Mouse (Mus musculus): ENCODE measurements around the gene Scnm1. TPM values are rescaled to one million over a fixed set of nuclear protein-coding genes. Genes with fewer than 3 reads are reported as not detected.
A peak's percentile ranks its signal among the peaks of the same experiment; 100 is the strongest.
"Not testable (repeated sequence)": the region's sequence is repeated elsewhere in the genome, so short reads cannot be mapped to it uniquely, and the experiment has no call there.

The Scnm1 gene
- total RNA-seq, 2 experiments from 2014 or later = 64.1 to 82.8 TPM

DNA sequence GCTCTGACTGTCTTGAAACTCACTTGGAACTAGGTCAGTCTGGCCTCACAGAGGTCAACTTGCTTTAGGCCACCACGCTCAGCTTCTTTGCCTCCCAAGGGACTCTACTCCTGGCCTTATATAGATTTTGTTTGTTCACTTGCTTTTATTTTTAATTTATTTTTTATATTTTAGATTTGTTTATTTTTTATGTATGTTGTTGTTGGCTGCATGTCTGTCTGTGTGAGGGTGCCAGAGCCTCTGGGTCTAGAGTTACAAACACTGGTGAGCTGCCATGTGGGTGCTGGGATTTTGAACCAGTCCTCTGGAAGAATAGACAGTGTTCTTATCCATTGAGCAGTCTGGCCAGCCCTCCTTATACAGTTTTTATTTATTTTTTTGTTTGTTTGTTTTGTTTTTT is 21.1 kb downstream of the Scnm1 start:
- no peak for ATAC-seq (replicated peaks; ENCODE audit: poor library complexity, severe bottlenecking)

DNA sequence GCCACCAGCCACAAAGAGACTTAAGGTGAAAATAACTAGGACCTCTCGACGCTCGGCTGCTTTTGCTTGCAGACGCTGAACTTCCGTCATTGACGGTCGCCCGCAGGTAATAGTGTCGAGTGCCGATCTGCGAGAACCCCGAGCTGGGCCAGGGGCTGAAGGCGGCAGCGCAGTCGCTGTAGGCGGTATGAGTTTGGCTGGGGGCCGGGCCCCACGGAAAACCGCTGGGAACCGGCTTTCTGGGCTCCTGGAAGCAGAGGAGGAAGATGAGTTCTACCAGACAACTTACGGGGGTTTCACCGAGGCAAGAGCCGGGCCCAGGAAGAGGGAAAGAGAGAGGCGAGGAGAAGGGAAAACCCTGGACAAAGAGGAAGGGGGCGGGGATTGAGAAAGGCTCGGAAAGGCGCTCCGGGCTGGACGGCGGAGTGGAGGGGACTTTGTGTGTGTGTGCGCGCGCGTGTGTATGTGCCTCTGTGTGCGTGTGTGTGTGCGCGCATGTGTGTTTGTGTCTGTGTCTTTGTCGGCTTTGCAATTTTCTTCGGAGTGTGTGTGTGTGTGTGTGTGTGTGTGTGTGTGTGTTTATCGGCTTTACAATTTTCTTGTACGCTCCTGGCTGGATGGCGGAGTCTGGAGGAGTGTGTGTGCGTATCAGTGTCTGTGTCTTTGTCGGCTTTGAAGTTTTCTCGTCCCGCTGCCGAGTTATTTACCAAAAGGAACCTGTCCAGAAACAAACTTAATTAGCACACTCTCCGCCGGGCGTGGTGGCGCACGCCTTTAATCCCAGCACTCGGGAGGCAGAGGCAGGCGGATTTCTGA is 22.7 kb downstream of the Scnm1 start, which contains the start of gene Vps72:
Vps72 (plus strand) TSS at position 112 of the 816 bp plus-strand sequence.
- ATAC-seq (replicated peaks; ENCODE audit: poor library complexity, severe bottlenecking) = peak; percentile 85

- ATAC-seq (replicated peaks; ENCODE audit: poor library complexity, severe bottlenecking) = no peak
These were observed 25.9 kb downstream of the Scnm1 start for GRCm38 (mm10) chr3:95107898-95108297.

DNA sequence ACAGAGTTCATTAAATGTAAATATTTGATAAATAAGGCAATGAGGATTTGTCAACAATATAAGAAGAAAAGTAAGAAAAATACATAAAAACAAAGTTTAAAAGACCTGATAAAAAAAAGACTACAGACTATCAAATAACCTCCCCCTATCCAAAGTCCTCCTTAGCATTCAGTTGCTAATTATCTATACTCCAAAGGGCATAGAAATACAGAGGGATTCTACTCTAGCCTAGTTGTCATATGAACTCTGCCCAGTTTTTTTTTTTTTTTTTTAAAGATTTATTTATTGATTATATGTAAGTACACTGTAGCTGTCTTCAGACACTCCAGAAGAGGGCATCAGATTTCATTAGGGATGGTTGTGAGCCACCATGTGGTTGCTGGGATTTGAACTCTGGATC is 26.5 kb downstream of the Scnm1 start:
- ATAC-seq (replicated peaks; ENCODE audit: poor library complexity, severe bottlenecking) = not testable (repeated sequence)

- peak; percentile 70 for ATAC-seq (replicated peaks; ENCODE audit: poor library complexity, severe bottlenecking)
These were observed 27.3 kb downstream of the Scnm1 start, which contains the start of gene Pip5k1a for GRCm38 (mm10) chr3:95106338-95107117. Pip5k1a (minus strand) TSS chr3:95106930.

GRCm38 (mm10) chr3:95105586-95106337 is 28.0 kb downstream of the Scnm1 start:
- peak; percentile 2; the same call in 1 of the 2 replicates for ATAC-seq (replicated peaks; ENCODE audit: poor library complexity, severe bottlenecking)

DNA sequence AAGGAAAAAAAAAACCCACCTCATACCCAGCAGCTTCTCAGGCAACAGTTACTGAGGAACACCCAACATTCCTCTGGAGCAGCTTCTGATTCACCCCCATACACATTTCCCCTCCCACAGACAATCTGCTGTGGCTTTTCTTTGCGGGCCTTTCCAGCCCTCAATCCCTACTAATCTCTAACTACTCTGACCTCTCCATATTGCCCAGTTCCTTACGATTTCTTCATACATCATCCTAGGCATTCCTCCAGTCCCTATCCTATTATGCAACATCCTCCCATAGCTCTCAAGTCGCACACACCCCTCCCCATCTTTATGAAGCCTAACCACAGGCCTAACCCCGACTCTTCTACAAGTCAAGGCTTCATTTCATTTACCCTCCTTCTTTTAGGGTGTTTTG is 28.7 kb downstream of the Scnm1 start:
- ATAC-seq (replicated peaks; ENCODE audit: poor library complexity, severe bottlenecking) = peak; percentile 72

DNA sequence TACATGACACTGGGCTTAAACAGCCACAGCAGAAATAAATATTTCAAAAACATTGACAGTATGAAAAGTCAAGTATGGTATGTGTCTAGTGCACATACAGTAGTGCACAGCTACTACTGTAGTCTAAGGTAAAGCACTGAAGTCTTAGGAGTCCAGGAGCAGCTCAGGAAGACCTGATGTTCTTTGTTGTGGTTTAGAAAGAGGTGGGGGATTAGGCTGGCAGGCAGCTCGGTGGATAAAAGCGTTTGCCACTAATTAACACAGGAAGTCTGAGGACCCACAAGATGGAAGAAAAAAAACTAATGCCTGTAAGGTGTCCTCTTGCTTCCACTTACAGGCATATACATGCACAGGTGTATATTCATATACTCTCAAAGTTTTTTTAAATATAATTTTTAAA is 33.0 kb downstream of the Scnm1 start:
- ATAC-seq (replicated peaks; ENCODE audit: poor library complexity, severe bottlenecking) = no peak

- ATAC-seq (replicated peaks; ENCODE audit: poor library complexity, severe bottlenecking) = no peak
These were observed 45.7 kb downstream of the Scnm1 start for GRCm38 (mm10) chr3:95088071-95088470.

Other genes starting within 250 kb of the Scnm1 start
- gene Psmb4, start 247.1 kb downstream of the Scnm1 start, total RNA-seq (2014; fragmentation: Nextera tagmentation) = 392 and 406 TPM in 2 replicates
- gene Psmb4, start 247.1 kb downstream of the Scnm1 start, total RNA-seq (2017) = 232 and 280 TPM in 2 replicates
- gene Selenbp1, start 201.0 kb downstream of the Scnm1 start, total RNA-seq (2014; fragmentation: Nextera tagmentation) = 30.4 and 39.7 TPM in 2 replicates
- 19.2 and 20.1 TPM in 2 replicates for gene Selenbp1, start 201.0 kb downstream of the Scnm1 start, total RNA-seq (2017)
- 19.0 and 25.0 TPM in 2 replicates for gene Rfx5, start 179.9 kb downstream of the Scnm1 start, total RNA-seq (2014; fragmentation: Nextera tagmentation)
- gene Rfx5, start 179.9 kb downstream of the Scnm1 start, total RNA-seq (2017) = 17.1 and 17.9 TPM in 2 replicates
- 21.2 and 31.9 TPM in 2 replicates for gene Pi4kb, start 159.3 kb downstream of the Scnm1 start, total RNA-seq (2014; fragmentation: Nextera tagmentation)
- 24.3 and 24.6 TPM in 2 replicates for gene Pi4kb, start 159.3 kb downstream of the Scnm1 start, total RNA-seq (2017)
- 35.0 and 36.7 TPM in 2 replicates for gene Zfp687, start 118.6 kb downstream of the Scnm1 start, total RNA-seq (2014; fragmentation: Nextera tagmentation)
- gene Zfp687, start 118.6 kb downstream of the Scnm1 start, total RNA-seq (2017) = 18.4 and 20.6 TPM in 2 replicates
- gene Psmd4, start 91.4 kb downstream of the Scnm1 start, total RNA-seq (2014; fragmentation: Nextera tagmentation) = 112 and 128 TPM in 2 replicates
- gene Psmd4, start 91.4 kb downstream of the Scnm1 start, total RNA-seq (2017) = 196 and 226 TPM in 2 replicates
- gene Pip5k1a, start 27.1 kb downstream of the Scnm1 start, total RNA-seq (2014; fragmentation: Nextera tagmentation) = 22.8 and 23.8 TPM in 2 replicates
- gene Pip5k1a, start 27.1 kb downstream of the Scnm1 start, total RNA-seq (2017) = 14.4 and 16.0 TPM in 2 replicates
- 54.8 and 58.1 TPM in 2 replicates for gene Vps72, start 23.0 kb downstream of the Scnm1 start, total RNA-seq (2014; fragmentation: Nextera tagmentation)
- 50.0 and 62.4 TPM in 2 replicates for gene Vps72, start 23.0 kb downstream of the Scnm1 start, total RNA-seq (2017)
- gene Tmod4, start 9.5 kb downstream of the Scnm1 start, total RNA-seq (2014; fragmentation: Nextera tagmentation) = 9.4 and 13.9 TPM in 2 replicates
- gene Tmod4, start 9.5 kb downstream of the Scnm1 start, total RNA-seq (2017) = not detected in 2 replicates
- 3.1 and 4.3 TPM in 2 replicates for gene Lysmd1, start 77 bp upstream of the Scnm1 start, total RNA-seq (2014; fragmentation: Nextera tagmentation)
- gene Lysmd1, start 77 bp upstream of the Scnm1 start, total RNA-seq (2017) = 2.7 and 4.4 TPM in 2 replicates
- gene Tnfaip8l2, start 8.3 kb upstream of the Scnm1 start, total RNA-seq (2014; fragmentation: Nextera tagmentation) = 30.5 and 40.2 TPM in 2 replicates
- gene Tnfaip8l2, start 8.3 kb upstream of the Scnm1 start, total RNA-seq (2017) = 21.0 and 24.3 TPM in 2 replicates
- gene Sema6c, start 26.4 kb upstream of the Scnm1 start, total RNA-seq (2014; fragmentation: Nextera tagmentation) = not detected in 2 replicates
- not detected in 2 replicates for gene Sema6c, start 26.4 kb upstream of the Scnm1 start, total RNA-seq (2017)
- 36.0 and 54.3 TPM in 2 replicates for gene Gabpb2, start 83.9 kb upstream of the Scnm1 start, total RNA-seq (2014; fragmentation: Nextera tagmentation)
- gene Gabpb2, start 83.9 kb upstream of the Scnm1 start, total RNA-seq (2017) = 39.8 and 43.6 TPM in 2 replicates
- 93.6 and 99.1 TPM in 2 replicates for gene Cdc42se1, start 94.7 kb upstream of the Scnm1 start, total RNA-seq (2014; fragmentation: Nextera tagmentation)
- gene Cdc42se1, start 94.7 kb upstream of the Scnm1 start, total RNA-seq (2017) = 43.0 and 61.6 TPM in 2 replicates
- 3.2 and 6.9 TPM in 2 replicates for gene Mllt11, start 98.2 kb upstream of the Scnm1 start, total RNA-seq (2014; fragmentation: Nextera tagmentation)
- gene Mllt11, start 98.2 kb upstream of the Scnm1 start, total RNA-seq (2017) = 1.7 and 1.9 TPM in 2 replicates
- 1.0 TPM in 1 of 2 replicates, not detected in the other for gene Gm128, start 107.6 kb upstream of the Scnm1 start, total RNA-seq (2014; fragmentation: Nextera tagmentation)
- gene Gm128, start 107.6 kb upstream of the Scnm1 start, total RNA-seq (2017) = 0.22 and 1.8 TPM in 2 replicates
- gene Bnipl, start 117.2 kb upstream of the Scnm1 start, total RNA-seq (2014; fragmentation: Nextera tagmentation) = 0.88 TPM in 1 of 2 replicates, not detected in the other
- gene Bnipl, start 117.2 kb upstream of the Scnm1 start, total RNA-seq (2017) = not detected in 2 replicates
- 26.9 and 56.5 TPM in 2 replicates for gene Mindy1, start 147.3 kb upstream of the Scnm1 start, total RNA-seq (2014; fragmentation: Nextera tagmentation)
- gene Mindy1, start 147.3 kb upstream of the Scnm1 start, total RNA-seq (2017) = 22.8 and 30.0 TPM in 2 replicates
- 17.8 and 25.4 TPM in 2 replicates for gene Prune1, start 148.1 kb upstream of the Scnm1 start, total RNA-seq (2014; fragmentation: Nextera tagmentation)
- gene Prune1, start 148.1 kb upstream of the Scnm1 start, total RNA-seq (2017) = 9.3 and 11.3 TPM in 2 replicates
- 15.5 and 18.0 TPM in 2 replicates for gene Anxa9, start 173.2 kb upstream of the Scnm1 start, total RNA-seq (2014; fragmentation: Nextera tagmentation)
- gene Anxa9, start 173.2 kb upstream of the Scnm1 start, total RNA-seq (2017) = 5.0 and 5.4 TPM in 2 replicates
- 193 and 213 TPM in 2 replicates for gene Cers2, start 180.8 kb upstream of the Scnm1 start, total RNA-seq (2014; fragmentation: Nextera tagmentation)
- gene Cers2, start 180.8 kb upstream of the Scnm1 start, total RNA-seq (2017) = 87.8 and 88.6 TPM in 2 replicates
- gene Setdb1, start 223.2 kb upstream of the Scnm1 start, total RNA-seq (2014; fragmentation: Nextera tagmentation) = 40.6 and 43.4 TPM in 2 replicates
- 28.9 and 32.8 TPM in 2 replicates for gene Setdb1, start 223.2 kb upstream of the Scnm1 start, total RNA-seq (2017)